Mouse (Mus musculus): Measurements from ENCODE around the gene Iqgap1. TPM values are rescaled to one million over a fixed set of nuclear protein-coding genes. Genes with fewer than 3 reads are reported as not detected.

Gene Iqgap1
- polyA plus RNA-seq, 1 experiment from 2014 or later, result 38.9 TPM

- peak; percentile 48 for ATAC-seq (ENCODE audit: insufficient number of reproducible peaks, insufficient read depth, low FRiP score, low TSS enrichment, low read depth)
- Histone ChIP-seq H3K27me3 (no peaks in the 10 kb centered on the region), H3K36me3 (no peaks in the 10 kb centered on the region; the same call in 1 of the 2 replicates), H3K4me2 (peak overlapping the region; percentile 75), H3K27ac (peak overlapping the region; percentile 96), H3K9ac (replicated peaks) (peak overlapping the region; percentile 95), H3K4me1 (replicated peaks) (peaks cover 16% of the 10 kb centered on the region), H3K9me3 (no peaks in the 10 kb centered on the region), H3K4me3 (replicated peaks) (peak overlapping the region; percentile 84)
- 2% methylated on average over 63 of the region's 69 CpGs for WGBS
Observed at GRCm38 (mm10) chr7:80687721-80688555, 137.8 kb downstream of the Iqgap1 start.

- Histone ChIP-seq H3K4me2 (no peak overlapping the region), H3K4me3 (replicated peaks) (no peak overlapping the region), H3K9me3 (no peaks in the 10 kb centered on the region), H3K4me1 (replicated peaks) (peaks cover 23% of the 10 kb centered on the region), H3K27ac (no peak overlapping the region), H3K27me3 (no peaks in the 10 kb centered on the region), H3K9ac (replicated peaks) (no peak overlapping the region), H3K36me3 (no peaks in the 10 kb centered on the region; the same call in 1 of the 2 replicates)
- no peak for ATAC-seq (ENCODE audit: insufficient number of reproducible peaks, insufficient read depth, low FRiP score, low TSS enrichment, low read depth)
- 89% methylated on average over 5 of the region's 5 CpGs for WGBS
Observed at GRCm38 (mm10) chr7:80685639-80686038, 140.1 kb downstream of the Iqgap1 start.

GRCm38 (mm10) chr7:80682630-80683029 lies 143.1 kb downstream of the Iqgap1 start:
- Histone ChIP-seq H3K9me3 (no peaks in the 10 kb centered on the region), H3K36me3 (no peaks in the 10 kb centered on the region; the same call in 1 of the 2 replicates), H3K9ac (replicated peaks) (no peak overlapping the region), H3K27me3 (no peaks in the 10 kb centered on the region), H3K4me2 (no peak overlapping the region), H3K4me3 (replicated peaks) (no peak overlapping the region), H3K27ac (no peak overlapping the region), H3K4me1 (replicated peaks) (peaks cover 23% of the 10 kb centered on the region)
- no peak for ATAC-seq (ENCODE audit: insufficient number of reproducible peaks, insufficient read depth, low FRiP score, low TSS enrichment, low read depth)
- 47% methylated on average over 1 of the region's 1 CpGs for WGBS

GRCm38 (mm10) chr7:80680218-80680847 lies 145.4 kb downstream of the Iqgap1 start:
- no peak overlapping the region for H3K27ac ChIP-seq
- peak overlapping the region; percentile 27; the same call in 1 of the 2 replicates for H3K4me2 ChIP-seq
- no peak overlapping the region for H3K9ac ChIP-seq (replicated peaks)
- 18% methylated on average over 12 of the region's 12 CpGs for whole genome bisulfite sequencing
- H3K27me3 ChIP-seq, result no peaks in the 10 kb centered on the region
- no peak for ATAC-seq (ENCODE audit: insufficient number of reproducible peaks, insufficient read depth, low FRiP score, low TSS enrichment, low read depth)
- peaks cover 21% of the 10 kb centered on the region for H3K4me1 ChIP-seq (replicated peaks)
- H3K4me3 ChIP-seq (replicated peaks), result no peak overlapping the region
- H3K9me3 ChIP-seq, result no peaks in the 10 kb centered on the region
- H3K36me3 ChIP-seq, result peaks cover 10% of the 10 kb centered on the region

- Histone ChIP-seq H3K36me3 (peaks cover 20% of the 10 kb centered on the region), H3K27me3 (no peaks in the 10 kb centered on the region), H3K4me3 (replicated peaks) (no peak overlapping the region), H3K9ac (replicated peaks) (no peak overlapping the region), H3K4me2 (no peak overlapping the region), H3K27ac (no peak overlapping the region), H3K4me1 (replicated peaks) (peaks cover 12% of the 10 kb centered on the region), H3K9me3 (no peaks in the 10 kb centered on the region)
- 81% methylated on average over 3 of the region's 3 CpGs for WGBS
- ATAC-seq (ENCODE audit: insufficient number of reproducible peaks, insufficient read depth, low FRiP score, low TSS enrichment, low read depth), result no peak
Observed at GRCm38 (mm10) chr7:80672323-80672722, 153.5 kb downstream of the Iqgap1 start.

- no peak for ATAC-seq (ENCODE audit: insufficient number of reproducible peaks, insufficient read depth, low FRiP score, low TSS enrichment, low read depth)
- H3K36me3 ChIP-seq, result peaks cover 13% of the 10 kb centered on the region
- H3K9ac ChIP-seq (replicated peaks), result no peak overlapping the region
- no peak overlapping the region for H3K27ac ChIP-seq
- peaks cover 22% of the 10 kb centered on the region for H3K4me1 ChIP-seq (replicated peaks)
- 92% methylated on average over 6 of the region's 6 CpGs for WGBS
- no peaks in the 10 kb centered on the region for H3K9me3 ChIP-seq
- no peak overlapping the region for H3K4me3 ChIP-seq (replicated peaks)
- no peaks in the 10 kb centered on the region for H3K27me3 ChIP-seq
- no peak overlapping the region for H3K4me2 ChIP-seq
Observed at GRCm38 (mm10) chr7:80670889-80671288, 154.9 kb downstream of the Iqgap1 start.

- no peak for ATAC-seq (ENCODE audit: insufficient number of reproducible peaks, insufficient read depth, low FRiP score, low TSS enrichment, low read depth)
- Histone ChIP-seq H3K27ac (peak overlapping the region; percentile 62), H3K9me3 (no peaks in the 10 kb centered on the region), H3K9ac (replicated peaks) (no peak overlapping the region), H3K4me3 (replicated peaks) (no peak overlapping the region), H3K4me1 (replicated peaks) (peaks cover 26% of the 10 kb centered on the region), H3K27me3 (no peaks in the 10 kb centered on the region), H3K4me2 (no peak overlapping the region), H3K36me3 (peaks cover 5% of the 10 kb centered on the region; the same call in 1 of the 2 replicates)
- 45% methylated on average over 11 of the region's 11 CpGs for WGBS
Observed at GRCm38 (mm10) chr7:80667190-80667589, 158.6 kb downstream of the Iqgap1 start.

GRCm38 (mm10) chr7:80666198-80666915 lies 159.4 kb downstream of the Iqgap1 start:
- peak overlapping the region; percentile 18 for H3K27ac ChIP-seq
- no peaks in the 10 kb centered on the region for H3K9me3 ChIP-seq
- no peak overlapping the region for H3K4me2 ChIP-seq
- H3K4me3 ChIP-seq (replicated peaks), result no peak overlapping the region
- no peaks in the 10 kb centered on the region for H3K27me3 ChIP-seq
- peaks cover 26% of the 10 kb centered on the region for H3K4me1 ChIP-seq (replicated peaks)
- no peak for ATAC-seq (ENCODE audit: insufficient number of reproducible peaks, insufficient read depth, low FRiP score, low TSS enrichment, low read depth)
- H3K36me3 ChIP-seq, result peaks cover 4% of the 10 kb centered on the region; the same call in 1 of the 2 replicates
- 31% methylated on average over 10 of the region's 10 CpGs for WGBS
- no peak overlapping the region for H3K9ac ChIP-seq (replicated peaks)

Other genes starting within 250 kb of the Iqgap1 start
- 18.5 and 22.4 TPM in 2 replicates for gene Crtc3, start 137.1 kb downstream of the Iqgap1 start, polyA plus RNA-seq (2016; fragmentation: Nextera tagmentation; extraction: Ambion mirVana)
- gene Zscan2, start 34.9 kb upstream of the Iqgap1 start, polyA plus RNA-seq (2016; fragmentation: Nextera tagmentation; extraction: Ambion mirVana), result 5.1 and 6.2 TPM in 2 replicates
- gene Wdr73, start 75.3 kb upstream of the Iqgap1 start, polyA plus RNA-seq (2016; fragmentation: Nextera tagmentation; extraction: Ambion mirVana), result 35.2 and 35.3 TPM in 2 replicates
- 7.6 and 9.2 TPM in 2 replicates for gene Nmb, start 79.1 kb upstream of the Iqgap1 start, polyA plus RNA-seq (2016; fragmentation: Nextera tagmentation; extraction: Ambion mirVana)
- gene Sec11a, start 121.8 kb upstream of the Iqgap1 start, polyA plus RNA-seq (2016; fragmentation: Nextera tagmentation; extraction: Ambion mirVana), result 199 and 203 TPM in 2 replicates
- gene Zfp592, start 167.7 kb upstream of the Iqgap1 start, polyA plus RNA-seq (2016; fragmentation: Nextera tagmentation; extraction: Ambion mirVana), result 11.3 and 15.5 TPM in 2 replicates
- gene Alpk3, start 231.6 kb upstream of the Iqgap1 start, polyA plus RNA-seq (2016; fragmentation: Nextera tagmentation; extraction: Ambion mirVana), result 1.3 and 1.5 TPM in 2 replicates

Data from limb, embryonic 12.5 days (tissue).